Mouse (Mus musculus) subcutaneous adipose tissue, adult 2 months (tissue): ENCODE results near the gene Cd8a. TPM values are rescaled to one million over a fixed set of nuclear protein-coding genes. Genes with fewer than 3 reads are reported as not detected.

Experiments used
- polyA plus RNA-seq: library from polyadenylated mRNA; depleted of rRNA; stranded (reverse); fragments of >200 nt; gene quantifications from 2 replicates; pipeline ENCODE4 v1.2.3, GENCODE M21; 2012; ENCODE audit warnings: low replicate concordance; rRNA removed

The Cd8a gene
- polyA plus RNA-seq = 0.23 and 0.66 TPM in 2 replicates

GRCm38 (mm10) chr6:71373249-71373775 is at the start of gene Cd8a:
Gene Cd8a, plus strand, starts transcription at chr6:71373427.

Other genes with a start within 250 kb of the Cd8a start
- gene Thnsl2, start 229.0 kb upstream of the Cd8a start, polyA plus RNA-seq = 14.2 and 31.0 TPM in 2 replicates
- 1.4 TPM in 1 of 2 replicates, not detected in the other for gene Fabp1, start 173.6 kb upstream of the Cd8a start, polyA plus RNA-seq
- gene Krcc1, start 101.8 kb upstream of the Cd8a start, polyA plus RNA-seq = 13.7 and 27.1 TPM in 2 replicates
- 0.89 and 1.8 TPM in 2 replicates for gene Smyd1, start 51.2 kb upstream of the Cd8a start, polyA plus RNA-seq
- gene Cd8b1, start 50.6 kb upstream of the Cd8a start, polyA plus RNA-seq = 0.31 and 0.76 TPM in 2 replicates
- gene Rmnd5a, start 67.2 kb downstream of the Cd8a start, polyA plus RNA-seq = 36.1 and 41.8 TPM in 2 replicates
- 9.2 and 13.2 TPM in 2 replicates for gene Rnf103, start 120.5 kb downstream of the Cd8a start, polyA plus RNA-seq
- gene Chmp3, start 170.4 kb downstream of the Cd8a start, polyA plus RNA-seq = 49.6 and 53.6 TPM in 2 replicates